Mouse (Mus musculus): ENCODE results near the gene Efemp1. TPM values are rescaled to one million over a fixed set of nuclear protein-coding genes. Genes with fewer than 3 reads are reported as not detected.

Efemp1 gene
- polyA plus RNA-seq, 1 experiment from 2014 or later, result 58.8 TPM

DNA sequence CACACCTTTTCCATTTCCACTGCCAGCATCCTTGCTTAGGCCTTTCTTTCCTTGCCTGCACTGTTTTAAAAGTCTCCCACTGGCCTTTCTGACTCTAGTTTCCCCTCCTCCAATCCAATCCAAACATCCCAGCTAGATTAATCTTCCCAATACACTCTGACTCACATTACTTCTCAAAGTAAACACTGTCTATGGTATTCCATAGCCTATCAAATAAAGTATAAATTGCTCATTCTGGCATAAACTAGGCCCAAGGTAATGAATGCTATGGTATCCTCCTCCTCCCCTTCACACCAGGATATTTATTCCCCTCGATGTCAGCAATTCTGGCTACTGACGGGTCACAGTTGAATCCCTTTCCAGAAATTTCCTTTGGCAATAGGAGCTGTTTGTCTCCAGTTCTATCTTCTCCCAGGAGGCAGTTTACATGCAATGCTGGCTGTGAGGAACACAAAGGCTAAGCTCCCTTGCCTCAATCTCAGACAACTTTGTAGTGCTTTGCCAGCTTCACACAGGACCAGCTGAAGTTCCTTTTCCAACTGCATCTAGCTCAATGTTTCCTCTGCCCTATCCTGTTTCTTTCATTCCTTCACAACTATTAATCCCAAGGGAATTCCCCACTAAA, 98.7 kb downstream of the Efemp1 start:
- H3K9ac ChIP-seq, result no peak overlapping the region
- no peaks in the 10 kb centered on the region for H3K27me3 ChIP-seq
- no peak overlapping the region for H3K4me3 ChIP-seq
- H3K36me3 ChIP-seq, result no peaks in the 10 kb centered on the region
- no peaks in the 10 kb centered on the region for H3K4me1 ChIP-seq
- no peak for ATAC-seq (ENCODE audit: insufficient number of reproducible peaks, insufficient read depth, low FRiP score, low TSS enrichment)
- H3K4me2 ChIP-seq (replicated peaks), result no peak overlapping the region
- no peaks in the 10 kb centered on the region for H3K9me3 ChIP-seq
- WGBS, result 63% methylated on average over 2 of the region's 2 CpGs
- no peak overlapping the region for H3K27ac ChIP-seq

DNA sequence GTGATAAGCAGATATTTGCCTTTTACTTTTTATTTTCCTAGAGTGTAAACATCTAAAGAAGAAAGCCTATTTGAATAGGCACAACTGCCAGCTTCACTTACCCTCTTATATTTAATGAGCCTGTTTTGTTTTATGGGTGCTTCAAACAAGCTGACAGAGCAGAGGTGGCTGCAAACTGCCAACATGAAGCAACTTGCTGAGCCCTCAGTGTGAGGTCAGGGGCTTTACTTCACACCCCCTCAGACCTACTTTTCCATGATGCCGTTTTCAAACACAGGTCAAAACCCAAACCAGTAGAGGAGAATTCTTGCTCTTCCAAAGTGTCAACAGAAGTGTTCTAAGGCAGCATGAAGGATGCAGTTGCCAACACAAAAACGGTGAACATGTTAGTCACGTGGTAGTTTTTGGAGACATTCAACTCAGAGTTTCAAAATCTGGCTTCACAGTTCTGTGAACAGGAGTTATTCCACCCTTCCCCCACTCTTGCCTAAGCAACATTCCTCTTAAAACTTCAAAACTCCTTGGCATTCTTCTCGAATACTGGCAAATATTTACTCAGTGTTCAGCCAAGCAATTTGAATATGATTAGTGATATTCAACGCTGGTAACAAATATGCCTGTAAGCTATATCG, 101.8 kb downstream of the Efemp1 start:
- H3K27ac ChIP-seq, result no peak overlapping the region
- H3K36me3 ChIP-seq, result no peaks in the 10 kb centered on the region
- H3K4me1 ChIP-seq, result no peaks in the 10 kb centered on the region
- ATAC-seq (ENCODE audit: insufficient number of reproducible peaks, insufficient read depth, low FRiP score, low TSS enrichment), result peak; percentile 60; the same call in 1 of the 2 replicates
- H3K9me3 ChIP-seq, result no peaks in the 10 kb centered on the region
- no peak overlapping the region for H3K4me2 ChIP-seq (replicated peaks)
- no peak overlapping the region for H3K4me3 ChIP-seq
- H3K27me3 ChIP-seq, result no peaks in the 10 kb centered on the region
- 62% methylated on average over 6 of the region's 6 CpGs for WGBS
- H3K9ac ChIP-seq, result no peak overlapping the region

DNA sequence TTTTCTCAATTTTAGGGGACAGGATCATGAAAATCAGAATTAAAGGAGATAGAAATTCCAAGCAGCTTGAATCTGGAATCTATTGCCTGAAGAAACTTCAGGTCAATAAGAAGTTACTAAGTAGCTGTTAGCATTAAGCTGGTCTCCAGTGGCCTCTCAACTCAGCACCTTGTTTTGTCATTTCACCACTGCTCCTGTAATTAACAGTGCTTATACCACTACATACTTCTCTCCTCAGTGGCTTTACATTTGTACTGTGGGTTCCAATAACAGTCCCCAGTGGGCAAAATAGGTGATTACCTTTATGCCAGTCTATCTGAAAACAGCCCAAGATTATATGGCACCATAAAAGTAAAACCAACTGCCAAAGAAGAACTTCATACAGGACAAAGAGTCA, 102.3 kb downstream of the Efemp1 start:
- Histone ChIP-seq H3K4me2 (replicated peaks) (no peak overlapping the region), H3K36me3 (no peaks in the 10 kb centered on the region), H3K27ac (no peak overlapping the region), H3K4me3 (no peak overlapping the region), H3K9me3 (no peaks in the 10 kb centered on the region), H3K4me1 (no peaks in the 10 kb centered on the region), H3K9ac (no peak overlapping the region), H3K27me3 (no peaks in the 10 kb centered on the region)
- ATAC-seq (ENCODE audit: insufficient number of reproducible peaks, insufficient read depth, low FRiP score, low TSS enrichment), result no peak; the same call in 1 of the 2 replicates

DNA sequence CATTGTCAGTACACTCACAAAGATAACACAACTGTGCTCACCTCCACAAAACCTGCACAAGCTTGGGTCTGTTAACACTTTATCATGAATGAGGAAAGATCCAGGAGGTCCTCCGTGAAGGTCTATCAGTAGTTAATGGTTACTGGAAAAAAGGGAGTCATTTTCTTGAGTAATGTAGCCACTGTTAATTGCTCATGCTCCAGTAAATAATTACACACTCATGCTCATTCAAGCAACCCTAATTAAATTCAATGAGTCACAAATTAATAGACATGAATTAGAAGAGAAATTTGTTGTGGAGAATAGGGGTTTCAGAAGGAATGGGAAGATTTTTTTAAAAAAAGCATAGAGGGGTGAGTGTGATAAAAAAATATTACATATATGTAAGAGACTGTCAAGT, 108.4 kb downstream of the Efemp1 start:
- Histone ChIP-seq H3K36me3 (no peaks in the 10 kb centered on the region), H3K9ac (no peak overlapping the region), H3K27ac (no peak overlapping the region), H3K4me1 (no peaks in the 10 kb centered on the region), H3K9me3 (no peaks in the 10 kb centered on the region), H3K27me3 (no peaks in the 10 kb centered on the region), H3K4me3 (no peak overlapping the region), H3K4me2 (replicated peaks) (no peak overlapping the region)
- ATAC-seq (ENCODE audit: insufficient number of reproducible peaks, insufficient read depth, low FRiP score, low TSS enrichment), result no peak
- 89% methylated on average over 1 of the region's 1 CpGs for WGBS
